Mouse (Mus musculus) granulocyte monocyte progenitor cell, adult 5-6 weeks (primary cell): ENCODE results near the gene Vps39. TPM values are rescaled to one million over a fixed set of nuclear protein-coding genes. Genes with fewer than 3 reads are reported as not detected.
A peak's percentile ranks its signal among the peaks of the same experiment; 100 is the strongest.

Source experiments
- ATAC-seq: replicated peaks from 2 replicates; pipeline ENCODE4 v1.8.0; 2016; ENCODE audit warnings: mild to moderate bottlenecking, moderate TSS enrichment, inconsistent platforms; ENCODE audit not compliant: poor library complexity, severe bottlenecking
- total RNA-seq, 2 experiments: library from RNA; stranded (forward) in 1 of 2; stranded (reverse) in 1 of 2; fragments of 200-712, 200-1000 nt in 1 of 2; fragments of >200 nt in 1 of 2; fragmentation: Nextera tagmentation in 1 of 2; gene quantifications; 2 replicates each; pipeline ENCODE4 v1.2.3; 2014 to 2017

The Vps39 gene
- total RNA-seq (2014; fragmentation: Nextera tagmentation) (30.1 and 55.0 TPM in 2 replicates), total RNA-seq (2017) (37.1 and 39.2 TPM in 2 replicates)

GRCm38 (mm10) chr2:120352682-120353646 is at the start of gene Vps39:
Gene Vps39, minus strand, starts transcription at chr2:120353137.
- peak; percentile 93 for ATAC-seq

- ATAC-seq = no peak
Observed at GRCm38 (mm10) chr2:120397951-120398350, 45.0 kb upstream of the Vps39 start.

- no peak for ATAC-seq
Observed at GRCm38 (mm10) chr2:120392406-120392805, 39.5 kb upstream of the Vps39 start.

- ATAC-seq = no peak
Observed at GRCm38 (mm10) chr2:120390934-120391333, 38.0 kb upstream of the Vps39 start.

- ATAC-seq = no peak
Observed at GRCm38 (mm10) chr2:120389376-120389775, 36.4 kb upstream of the Vps39 start.

- ATAC-seq = no peak
Observed at GRCm38 (mm10) chr2:120387291-120387690, 34.4 kb upstream of the Vps39 start.

- ATAC-seq = no peak
Observed at GRCm38 (mm10) chr2:120386264-120386663, 33.3 kb upstream of the Vps39 start.

GRCm38 (mm10) chr2:120373858-120374257 is 20.9 kb upstream of the Vps39 start:
- ATAC-seq = no peak

GRCm38 (mm10) chr2:120367416-120368207 is 14.7 kb upstream of the Vps39 start:
- ATAC-seq = no peak

GRCm38 (mm10) chr2:120366501-120366900 is 13.6 kb upstream of the Vps39 start:
- no peak for ATAC-seq

GRCm38 (mm10) chr2:120360425-120360824 is 7.5 kb upstream of the Vps39 start:
- ATAC-seq = no peak

- no peak for ATAC-seq
Observed at GRCm38 (mm10) chr2:120351321-120351720, 1.6 kb downstream of the Vps39 start.

- peak; percentile 84 for ATAC-seq
Observed at GRCm38 (mm10) chr2:120348120-120348519, 4.8 kb downstream of the Vps39 start.

GRCm38 (mm10) chr2:120341741-120342140 is 11.2 kb downstream of the Vps39 start:
- no peak for ATAC-seq

GRCm38 (mm10) chr2:120337886-120338285 is 15.1 kb downstream of the Vps39 start:
- ATAC-seq = no peak

GRCm38 (mm10) chr2:120331575-120331974 is 21.4 kb downstream of the Vps39 start:
- no peak for ATAC-seq

GRCm38 (mm10) chr2:120315077-120315476 is 37.9 kb downstream of the Vps39 start:
- ATAC-seq = no peak

- ATAC-seq = no peak
Observed at GRCm38 (mm10) chr2:120314487-120314886, 38.5 kb downstream of the Vps39 start.

GRCm38 (mm10) chr2:120313976-120314375 is 39.0 kb downstream of the Vps39 start, which contains the start of gene Pla2g4f:
Gene Pla2g4f, minus strand, starts transcription at chr2:120314165.
- no peak for ATAC-seq

- ATAC-seq = no peak
Observed at GRCm38 (mm10) chr2:120312276-120312825, 40.6 kb downstream of the Vps39 start.

GRCm38 (mm10) chr2:120304113-120304512 is 48.8 kb downstream of the Vps39 start:
- no peak for ATAC-seq
